Mouse (Mus musculus) adrenal gland, postnatal 0 days (tissue): ENCODE results near the gene Gm4737. TPM values are rescaled to one million over a fixed set of nuclear protein-coding genes. Genes with fewer than 3 reads are reported as not detected.

Experiments used
- polyA plus RNA-seq: library from polyadenylated mRNA; unstranded; fragments of >200 nt; fragmentation: Nextera tagmentation; extraction: Ambion mirVana; gene quantifications from 2 replicates; pipeline ENCODE4 v1.2.1, GENCODE M21; 2015

Gm4737 gene
- 2.4 and 5.8 TPM in 2 replicates for polyA plus RNA-seq

DNA sequence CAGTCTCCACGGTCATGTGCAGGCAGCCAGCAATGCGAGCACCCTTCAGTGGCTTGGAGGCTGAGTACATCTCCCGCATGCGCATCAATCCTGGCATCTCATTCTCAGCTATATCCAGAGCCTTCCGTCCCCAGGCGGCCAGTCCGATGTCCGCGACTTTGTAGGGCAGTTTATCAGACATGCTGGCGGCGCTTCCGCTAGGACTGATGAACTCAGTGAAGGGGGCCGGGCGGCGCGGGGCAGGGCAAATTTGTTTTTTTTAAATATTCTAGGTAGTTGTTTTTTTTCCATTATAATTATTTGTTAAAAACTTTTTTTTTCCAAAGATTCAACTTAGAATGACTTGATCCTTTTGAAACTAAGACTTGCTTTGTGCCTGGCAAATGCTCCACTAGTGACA lies at the start of gene Gm4737:
TSS of gene Gm4737 (minus strand) at position 246 of the 400 bp plus-strand sequence.

DNA sequence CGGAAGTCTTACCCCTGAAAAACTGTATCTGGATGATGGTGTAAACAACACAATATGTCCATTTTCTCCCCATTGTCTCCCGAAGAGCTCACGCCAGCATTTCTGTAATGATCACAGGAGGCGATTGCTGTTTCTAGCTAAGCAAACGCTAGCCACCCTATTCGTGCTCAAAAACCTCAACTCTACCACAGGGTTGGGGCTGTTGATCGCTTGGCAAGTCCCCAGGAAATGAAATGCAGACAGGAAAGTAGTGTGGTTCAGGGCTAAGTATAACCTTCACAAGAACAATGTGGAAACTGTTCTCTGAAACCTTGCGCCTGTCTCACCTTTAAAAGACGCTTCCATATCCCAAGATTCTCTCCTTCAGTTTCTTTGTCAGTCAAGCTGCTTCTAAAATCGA lies 34.9 kb downstream of the Gm4737 start, which contains the start of gene Cd96:
TSS of gene Cd96 (minus strand) at position 232 of the 400 bp plus-strand sequence.

Other genes with a start within 250 kb of the Gm4737 start
- gene Phldb2, start 201.5 kb downstream of the Gm4737 start, polyA plus RNA-seq = 19.5 and 32.4 TPM in 2 replicates
- gene Plcxd2, start 144.9 kb downstream of the Gm4737 start, polyA plus RNA-seq = 0.50 and 1.1 TPM in 2 replicates
- gene Cd96, start 34.8 kb downstream of the Gm4737 start, polyA plus RNA-seq = 0.08 and 0.13 TPM in 2 replicates